Mouse (Mus musculus): Measurements from ENCODE around the gene Fap.

Fap gene

DNA sequence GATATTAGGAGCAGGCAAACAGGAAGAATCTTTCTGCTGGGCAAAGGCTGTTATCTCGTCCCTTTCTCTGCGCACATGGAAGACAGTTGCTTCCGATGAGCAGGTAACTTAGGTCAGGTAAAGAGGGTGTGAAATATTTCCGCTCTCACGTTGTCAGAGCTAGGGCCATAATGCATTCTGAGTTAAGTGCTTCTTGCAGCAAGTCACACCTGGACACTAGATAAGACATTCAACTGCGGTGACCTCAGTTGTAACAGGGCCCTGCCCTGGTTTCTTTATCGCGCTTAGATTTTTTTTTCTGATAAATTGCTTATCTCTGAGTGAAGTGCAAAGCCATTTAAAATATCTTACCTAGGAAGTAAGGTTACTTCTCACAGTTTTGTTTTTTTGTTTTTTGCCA is 38.4 kb downstream of the Fap start:
- in situ Hi-C loops (cut with MboI, MseI) = no loop called here

DNA sequence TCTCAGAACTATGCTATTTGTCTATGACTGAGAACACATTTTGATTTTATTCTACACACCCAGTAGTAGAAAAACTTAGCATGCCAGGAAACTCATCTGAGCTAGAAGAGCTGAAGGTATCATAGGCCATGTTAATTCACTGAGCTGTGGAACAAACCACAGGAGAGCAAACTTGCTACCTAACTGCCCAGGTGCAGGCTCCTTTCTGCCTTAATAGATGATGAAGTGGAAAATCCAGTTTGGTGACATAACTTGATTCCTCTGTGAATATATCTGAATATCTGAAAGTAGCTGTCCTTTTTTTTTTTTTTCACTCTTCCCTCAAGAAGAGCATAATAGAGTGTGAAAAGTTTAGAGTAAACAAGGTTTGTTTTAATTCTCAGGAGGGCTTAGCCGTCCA is 42.8 kb downstream of the Fap start:
- in situ Hi-C loops (cut with MboI, MseI) = no loop called here

DNA sequence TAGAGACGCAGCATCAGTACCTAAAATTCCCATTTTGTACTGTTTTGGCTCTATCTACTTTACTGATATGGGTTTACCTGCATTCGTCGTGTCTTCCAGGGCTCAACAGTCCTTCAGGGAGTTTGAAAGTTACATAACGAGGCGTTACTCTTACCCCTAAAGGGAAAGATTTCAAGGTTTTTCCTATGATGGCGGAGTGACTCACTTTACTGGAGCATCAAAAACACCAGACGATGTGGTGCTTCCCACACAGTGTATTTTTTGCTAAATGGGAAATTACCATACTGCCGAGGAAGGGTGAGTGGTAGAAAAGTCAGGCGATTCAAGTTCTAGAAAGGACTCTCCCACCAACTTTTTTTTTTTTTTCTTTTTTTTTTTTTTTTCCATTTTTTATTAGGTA is 47.5 kb downstream of the Fap start:
- in situ Hi-C loops (cut with MboI, MseI) = no loop called here

DNA sequence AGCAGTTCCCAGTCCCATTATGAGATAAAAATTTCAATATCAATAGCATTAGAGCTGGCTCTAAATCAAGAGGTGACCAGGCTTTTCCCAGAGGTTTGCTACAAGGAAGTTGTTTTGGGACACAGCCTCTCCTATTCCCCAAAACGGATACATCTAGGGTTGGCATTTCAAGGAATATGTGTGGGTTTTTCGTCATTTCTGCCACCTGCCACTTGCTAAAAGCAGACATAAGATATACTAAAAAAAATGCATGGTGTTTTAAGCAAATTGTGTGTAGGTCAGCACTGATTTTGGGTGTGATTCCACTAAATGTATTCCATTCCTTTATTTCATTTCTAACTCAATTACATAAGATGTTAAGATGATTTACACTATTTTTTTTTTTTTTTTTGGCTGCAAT is 56.1 kb downstream of the Fap start:
- in situ Hi-C loops (cut with MboI, MseI) = no loop called here

DNA sequence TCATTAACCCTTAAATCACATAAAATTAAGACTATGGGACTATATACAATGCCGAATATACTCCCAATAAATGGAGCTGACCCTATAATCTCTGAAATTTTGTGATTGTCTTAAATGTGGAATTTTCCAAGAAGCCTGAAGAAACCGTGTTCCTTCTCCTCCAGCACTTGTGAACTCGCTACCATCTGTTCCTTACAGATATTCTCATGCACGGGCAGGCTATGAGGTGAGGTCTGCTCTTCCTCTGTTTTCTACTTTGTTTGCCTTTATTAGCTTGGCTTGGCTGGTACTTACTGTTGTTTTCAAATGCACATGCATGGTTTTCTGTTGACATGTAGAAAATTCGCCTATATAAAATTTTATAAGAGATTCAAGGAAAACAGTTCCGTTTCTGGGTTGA is 59.4 kb downstream of the Fap start:
- in situ Hi-C loops (cut with MboI, MseI) = no loop called here

DNA sequence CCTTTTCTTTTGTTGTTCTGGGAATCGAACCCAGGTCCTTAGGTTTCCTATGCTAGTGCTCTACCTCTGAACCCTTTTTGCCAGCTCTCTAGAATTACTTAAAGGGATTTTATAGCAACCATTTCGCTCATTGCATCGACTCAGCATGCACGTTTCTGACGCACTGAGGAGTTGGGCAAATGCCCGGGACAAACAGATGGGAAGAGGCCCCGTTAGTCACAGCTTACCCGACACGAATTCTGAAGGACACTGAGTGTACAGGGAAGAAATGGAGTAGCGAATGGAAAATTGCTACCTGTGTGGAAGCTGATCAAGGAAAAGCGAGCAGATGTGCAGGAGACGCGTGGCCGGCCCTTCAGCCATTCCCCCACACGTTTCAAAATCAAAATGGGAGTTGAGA is 60.4 kb downstream of the Fap start:
- in situ Hi-C loops (cut with MboI, MseI) = no loop called here

DNA sequence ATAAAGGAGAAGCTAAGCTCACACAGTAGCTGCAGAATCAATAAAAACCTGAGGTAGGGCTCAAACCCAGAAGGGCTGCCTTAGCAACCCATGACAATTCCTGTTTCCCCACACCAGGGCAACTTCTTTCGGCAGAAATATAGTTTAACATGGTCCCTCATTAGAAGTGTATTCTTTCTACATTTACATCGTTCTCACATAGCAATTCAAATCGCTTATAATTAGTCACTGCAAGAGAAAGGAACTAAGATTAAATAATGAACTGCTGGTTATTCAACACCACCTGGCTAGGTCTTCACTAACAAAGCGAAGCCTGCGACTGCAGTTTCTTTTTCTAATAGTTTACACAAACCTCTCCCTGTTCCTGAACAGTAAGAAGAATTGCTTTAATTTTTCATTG is 66.7 kb downstream of the Fap start:
- in situ Hi-C loops (cut with MboI, MseI) = no loop called here

DNA sequence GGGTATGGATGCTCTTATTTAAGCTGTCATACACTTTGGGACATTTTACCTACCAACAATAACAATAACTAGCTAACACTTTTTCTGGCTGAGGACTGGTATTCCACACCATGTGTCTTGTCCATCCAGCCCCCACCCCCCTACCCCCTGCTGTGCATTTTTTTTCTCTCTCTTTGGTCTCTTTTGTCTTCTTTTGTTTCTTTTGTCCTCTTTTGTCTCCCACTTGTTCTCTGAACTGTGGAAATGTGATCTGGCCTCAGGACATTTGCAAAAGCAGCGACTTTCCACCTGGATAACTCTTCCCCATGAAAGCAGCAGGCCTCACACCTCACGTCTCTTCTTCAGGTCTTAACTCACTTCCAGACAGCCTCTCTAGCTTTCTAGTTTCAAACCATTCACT is 67.4 kb downstream of the Fap start:
- in situ Hi-C loops (cut with MboI, MseI) = no loop called here

DNA sequence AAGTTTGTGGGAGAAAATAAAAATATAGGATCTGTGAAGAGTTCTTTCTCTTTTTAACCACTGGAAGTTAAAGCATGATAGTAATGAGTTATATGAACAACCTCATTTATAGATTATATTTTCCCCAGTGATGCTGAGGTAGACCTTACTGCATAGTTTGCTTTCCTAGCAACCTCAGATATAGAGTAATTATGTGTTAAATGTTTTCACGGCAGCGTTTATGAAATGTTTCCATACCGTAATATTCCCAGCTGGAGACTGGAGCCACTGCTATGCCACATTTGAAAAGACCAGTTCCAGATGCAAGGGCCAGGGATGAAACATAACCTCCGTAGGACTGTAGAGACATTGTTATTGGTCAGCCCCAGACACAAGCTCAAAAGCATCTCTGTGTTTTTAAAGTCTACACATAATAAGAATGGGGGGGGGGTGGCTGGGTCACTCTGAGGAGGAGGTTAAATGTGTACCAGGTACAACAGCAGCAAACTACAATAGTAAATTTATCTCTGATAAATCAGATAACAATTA is 69.5 kb downstream of the Fap start:
- in situ Hi-C loops (cut with MboI, MseI) = no loop called here

DNA sequence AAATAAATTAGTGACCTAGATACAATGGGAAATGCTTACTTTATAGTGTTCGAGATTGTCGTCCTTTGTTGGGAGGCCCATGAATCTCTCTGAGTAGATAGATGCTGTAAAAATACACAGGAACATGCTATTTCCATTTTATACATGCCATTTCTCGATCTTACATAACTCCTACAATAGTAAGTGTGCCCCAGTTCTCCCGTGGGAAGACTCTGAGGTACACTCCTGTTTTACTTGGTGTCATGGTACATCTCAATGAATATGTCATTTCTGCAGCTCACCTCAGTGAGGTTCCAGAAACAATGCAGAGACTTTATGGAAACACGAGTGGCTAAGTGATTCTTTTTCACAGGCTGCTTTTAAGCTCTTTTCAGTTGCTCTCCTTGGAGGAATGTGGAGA is 70.5 kb downstream of the Fap start:
- in situ Hi-C loops (cut with MboI, MseI) = no loop called here

DNA sequence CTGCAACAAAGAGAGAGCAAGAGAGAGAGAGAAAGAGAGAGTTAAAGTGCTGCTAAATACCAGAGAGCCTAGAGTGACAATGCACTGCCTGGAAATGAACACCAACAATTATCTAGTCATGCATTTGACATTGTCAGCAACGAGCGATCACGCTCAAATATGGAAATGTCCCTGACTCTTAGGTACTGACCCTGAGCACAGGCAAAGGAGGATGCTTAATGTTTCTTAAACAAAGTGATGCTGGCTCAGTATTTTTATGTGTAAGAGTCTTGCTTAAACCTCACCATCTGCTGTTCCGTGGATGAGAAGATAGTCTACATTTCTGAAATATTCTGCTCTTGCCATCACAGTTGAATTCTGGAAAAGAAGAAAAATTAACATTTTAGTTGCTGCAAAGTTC is 71.4 kb downstream of the Fap start:
- in situ Hi-C loops (cut with MboI, MseI) = no loop called here

DNA sequence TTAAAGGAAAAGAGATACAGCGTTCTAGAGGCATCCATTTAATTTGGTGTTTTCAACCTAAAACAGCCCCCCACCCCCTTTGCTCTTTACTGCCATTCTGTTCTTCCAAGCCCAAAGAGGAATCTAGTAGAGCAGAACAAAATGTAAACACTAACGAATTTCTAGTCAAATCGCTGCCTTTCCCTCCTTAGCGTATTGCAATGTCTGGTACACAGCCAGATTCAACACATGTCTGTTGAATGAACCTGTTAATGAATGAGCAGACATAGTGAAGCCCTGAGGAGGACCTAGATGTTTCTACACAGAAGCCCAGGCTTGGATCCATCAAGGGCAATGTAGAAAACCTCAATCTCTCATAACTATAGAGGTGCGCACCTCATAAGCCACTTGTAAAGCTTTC is 75.1 kb downstream of the Fap start:
- in situ Hi-C loops (cut with MboI, MseI) = no loop called here

DNA sequence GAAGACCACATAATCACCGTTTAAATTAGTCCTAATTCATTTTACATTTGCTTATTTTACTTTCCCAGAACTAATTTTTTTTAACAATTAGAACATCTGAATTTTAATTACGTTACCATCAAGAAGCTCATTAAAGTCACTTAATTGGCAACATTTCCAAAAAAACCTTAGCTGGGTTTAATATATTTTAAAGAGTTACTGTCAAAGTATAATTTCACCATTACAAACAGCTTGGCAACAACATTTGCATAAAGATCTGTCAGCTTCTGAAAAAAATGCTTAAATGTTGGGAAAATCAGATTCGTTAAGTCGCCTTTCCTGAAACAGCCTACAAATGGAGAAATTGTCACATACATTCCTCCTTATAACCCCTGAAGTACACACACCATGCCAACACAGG is 75.8 kb downstream of the Fap start:
- in situ Hi-C loops (cut with MboI, MseI) = no loop called here

DNA sequence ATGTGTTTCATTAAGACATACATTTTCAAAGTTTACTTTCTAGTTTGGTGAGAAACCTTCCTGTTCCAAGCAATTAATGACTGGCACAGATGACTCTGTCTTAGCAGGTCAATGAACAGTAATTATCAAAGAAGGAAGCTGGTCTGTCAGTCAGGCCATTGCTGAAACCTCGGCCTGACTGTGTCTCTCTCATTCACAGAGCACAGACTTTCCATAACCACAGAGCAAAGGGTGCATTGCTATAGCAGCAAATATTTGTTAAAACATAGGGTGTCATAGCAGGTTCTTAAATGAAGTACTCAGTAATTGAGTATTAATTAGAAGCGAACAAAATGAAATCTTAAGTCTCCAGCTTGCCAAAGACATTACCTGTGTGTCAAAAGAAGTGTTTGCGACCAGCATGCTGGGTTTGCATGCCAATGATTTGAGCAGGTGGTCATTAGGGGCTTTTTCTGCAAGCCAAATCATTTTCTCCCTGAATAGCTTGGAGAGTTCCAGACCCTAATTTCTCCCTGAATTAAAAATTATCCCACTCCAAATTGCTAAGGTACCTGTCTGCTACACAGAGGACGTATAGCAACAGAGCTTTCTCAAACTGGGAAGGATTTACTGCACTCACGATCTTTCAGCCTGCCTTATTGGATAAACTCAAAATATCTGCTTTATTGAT is 76.4 kb downstream of the Fap start:
- in situ Hi-C loops (cut with MboI, MseI) = no loop called here

DNA sequence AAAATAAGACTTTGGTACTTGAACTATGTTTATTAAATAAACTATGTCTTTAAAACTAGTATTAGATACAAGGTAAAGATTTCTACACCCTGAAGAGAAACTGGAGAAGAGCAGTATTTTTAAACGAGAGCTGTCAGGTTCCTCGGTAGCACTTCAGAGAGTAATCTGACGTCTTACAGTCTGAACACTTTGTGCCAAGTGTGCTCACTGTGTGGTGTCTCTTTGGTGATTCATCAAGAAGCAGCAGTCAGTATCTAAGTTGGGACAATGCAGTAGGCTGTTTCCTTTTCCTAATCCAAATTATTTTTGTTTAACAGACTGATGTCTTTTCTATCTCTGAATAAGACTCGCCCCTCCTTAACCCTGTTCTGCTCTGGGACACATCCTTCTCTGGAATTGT is 78.5 kb downstream of the Fap start:
- in situ Hi-C loops (cut with MboI, MseI) = no loop called here

DNA sequence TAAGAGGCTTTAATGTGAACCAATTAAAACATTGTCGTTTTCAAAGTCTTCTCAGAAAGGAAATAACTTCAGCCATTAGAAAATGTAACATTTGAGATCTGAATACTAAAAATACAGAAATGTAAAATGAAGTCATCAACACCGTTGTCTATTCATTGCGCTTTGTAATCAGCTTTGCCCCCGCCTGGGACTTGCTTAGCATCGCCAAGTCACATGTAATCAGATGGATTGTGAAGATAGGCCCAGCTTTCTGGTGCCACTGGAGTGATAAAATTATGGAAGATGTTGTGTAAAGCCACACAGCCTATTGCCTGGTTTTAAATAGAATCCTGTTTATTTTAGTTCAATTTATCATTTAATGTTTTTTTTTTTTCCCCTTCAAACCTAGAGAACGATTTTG is 84.0 kb downstream of the Fap start:
- in situ Hi-C loops (cut with MboI, MseI) = no loop called here

DNA sequence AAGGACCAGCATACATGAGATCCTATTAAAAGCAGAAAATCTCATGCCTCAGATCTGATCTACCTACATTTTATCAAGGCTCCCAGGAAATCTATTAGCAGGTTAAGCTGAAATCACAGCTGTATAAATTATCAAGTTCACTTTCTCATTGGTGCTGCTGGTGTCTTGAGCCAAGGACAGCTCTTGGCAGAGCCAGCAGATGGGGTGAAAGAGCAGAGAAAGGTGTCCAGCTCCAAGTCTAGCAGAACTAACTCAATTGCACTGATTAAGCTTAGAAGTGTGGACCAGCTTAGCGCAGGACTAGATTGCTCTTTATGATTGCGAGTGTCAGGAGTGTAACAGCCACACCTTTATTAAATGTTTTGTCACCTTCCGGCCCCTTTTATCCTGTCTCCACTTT is 89.0 kb downstream of the Fap start:
- in situ Hi-C loops (cut with MboI, MseI) = no loop called here

DNA sequence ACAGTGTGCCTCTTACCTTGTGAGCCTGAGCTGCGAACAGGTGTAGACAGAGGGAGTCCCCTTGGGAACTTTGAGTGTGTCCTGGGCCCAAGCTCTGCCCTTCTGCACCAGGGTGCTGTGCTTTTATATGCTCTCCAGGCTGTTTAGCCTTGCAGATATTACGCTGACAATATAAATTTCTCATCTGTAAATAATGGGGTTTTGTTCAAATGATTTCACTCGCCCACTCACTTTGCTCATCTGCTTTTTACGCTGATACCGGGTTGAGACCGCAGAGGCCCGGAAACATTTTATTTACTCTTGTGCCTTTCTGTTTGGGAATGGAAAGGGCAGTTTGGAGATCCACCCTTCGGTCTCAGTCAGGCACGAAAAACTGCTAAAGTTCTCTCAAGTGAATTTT is 90.3 kb downstream of the Fap start, which contains the start of gene Gcg:
TSS of gene Gcg (minus strand) at position 101 of the 400 bp plus-strand sequence.
- in situ Hi-C loops (cut with MboI, MseI) = no loop called here

DNA sequence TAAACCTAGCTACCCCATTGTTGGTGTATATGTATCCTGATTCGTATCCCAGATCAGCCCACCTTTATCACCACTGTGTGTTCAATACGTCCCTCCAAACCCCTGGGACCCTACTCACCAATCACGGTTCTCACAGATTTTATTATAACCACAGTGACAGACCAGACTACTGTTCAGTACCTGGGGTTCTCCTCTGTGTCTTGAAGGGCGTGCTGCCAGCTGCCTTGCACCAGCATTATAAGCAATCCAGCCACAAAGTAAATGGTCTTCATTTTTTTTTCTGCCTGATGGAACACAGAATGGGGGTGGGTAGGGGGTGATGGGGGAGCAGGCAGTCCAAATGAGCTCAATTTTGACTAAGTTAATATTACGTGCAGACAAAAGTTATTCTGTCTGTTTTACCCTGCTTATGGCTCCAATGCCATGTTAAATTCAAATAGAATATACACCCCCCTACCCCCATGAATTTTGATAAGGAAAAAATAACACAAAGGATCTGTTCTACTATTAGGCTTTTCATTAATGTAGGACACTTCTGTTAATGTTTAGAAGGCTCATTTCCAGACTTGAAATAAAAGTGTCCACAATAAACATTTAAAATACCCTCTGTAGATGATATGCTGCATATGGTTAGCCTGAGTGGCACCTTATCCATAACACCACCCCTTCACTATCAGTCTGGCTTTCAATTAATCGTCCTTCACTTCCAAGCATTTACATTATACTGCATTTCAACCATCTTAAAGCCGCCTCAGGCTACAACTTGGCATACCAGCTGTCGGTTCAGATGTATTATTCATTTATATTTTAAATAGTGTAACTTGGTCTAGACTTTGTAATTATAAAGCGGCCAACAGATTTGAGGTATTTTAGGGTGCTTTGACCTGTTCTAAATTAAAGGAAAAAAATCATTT is 93.3 kb downstream of the Fap start:
- in situ Hi-C loops (cut with MboI, MseI) = no loop called here

DNA sequence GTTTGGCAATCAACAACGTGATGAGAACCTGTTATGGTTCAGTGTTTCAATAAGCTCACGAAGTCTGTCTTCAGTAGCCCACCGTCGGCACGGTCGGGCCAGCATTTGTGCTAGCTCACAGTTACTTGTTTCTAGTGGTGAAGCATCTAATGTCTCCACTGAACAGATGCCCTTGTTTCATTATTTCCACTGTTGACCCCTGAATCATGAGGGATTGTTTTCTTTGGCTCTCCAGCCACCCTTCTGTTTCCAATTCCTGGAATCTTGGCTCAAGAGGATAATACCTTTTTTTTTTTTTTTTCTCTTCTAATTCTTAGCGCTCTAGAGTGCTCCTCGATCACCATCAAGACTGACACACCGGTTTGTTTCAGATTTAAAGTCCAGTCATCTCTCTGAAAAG is 104.3 kb downstream of the Fap start:
- in situ Hi-C loops (cut with MboI, MseI) = loop anchor here (10.0 to 25.0 kb wide), 2 partner anchors 185 to 657 kb away; partner anchors contain the start of gene Tbr1

DNA sequence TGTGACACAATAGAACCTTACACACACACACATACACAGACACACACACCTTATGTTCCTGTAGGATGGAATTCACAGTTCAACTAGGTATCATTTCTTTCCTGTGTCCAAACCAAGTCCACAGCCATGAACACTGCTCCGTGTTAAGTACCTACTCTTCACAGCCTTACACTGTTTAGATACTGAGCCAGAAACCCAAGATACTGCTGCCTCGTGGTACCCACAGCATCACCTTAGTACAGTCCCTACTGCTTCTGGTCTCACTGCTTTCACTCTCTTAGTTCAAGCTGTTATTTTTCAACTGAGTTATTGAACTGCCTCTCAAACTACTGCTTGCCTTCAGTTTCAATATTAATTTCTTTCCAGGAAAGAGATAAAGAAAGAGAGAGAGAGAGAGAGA is 110.6 kb downstream of the Fap start:
- in situ Hi-C loops (cut with MboI, MseI) = loop anchor here (10.0 to 25.0 kb wide), 2 partner anchors 192 to 651 kb away; partner anchors contain the start of gene Tbr1

DNA sequence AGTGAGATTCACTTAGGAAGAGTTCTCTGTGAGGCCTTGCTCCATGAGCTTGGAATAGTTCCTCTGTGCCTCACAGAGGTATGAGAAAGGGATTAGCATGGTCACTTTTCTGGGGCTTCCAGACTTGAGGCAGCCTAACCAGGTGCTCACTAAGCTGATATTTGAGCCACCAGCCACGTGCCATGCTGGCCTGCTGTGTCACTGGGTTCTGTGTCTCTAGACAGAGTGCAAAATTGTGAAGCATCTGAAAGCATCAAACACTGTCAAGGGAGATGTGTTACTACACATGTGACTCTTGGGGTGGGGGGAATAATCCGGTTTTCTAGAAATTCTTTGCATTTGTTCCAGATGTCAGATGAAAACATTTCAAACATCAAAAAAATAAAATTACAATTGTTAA is 111.7 kb downstream of the Fap start:
- in situ Hi-C loops (cut with MboI, MseI) = loop anchor here (10.0 to 25.0 kb wide), 2 partner anchors 193 to 650 kb away; partner anchors contain the start of gene Tbr1
